Mouse (Mus musculus) bone marrow macrophage, adult 2 months (primary cell): ENCODE results near the gene Cbwd1.

Experiments
- CTCF ChIP-seq: IDR thresholded peaks from 2 replicates; pipeline ENCODE4 v1.5.1; 2012; ENCODE audit warnings: low read depth, mild to moderate bottlenecking, low read length, moderate library complexity
- POLR2A ChIP-seq: IDR thresholded peaks from 2 replicates; pipeline ENCODE4 v1.6.1; 2012; ENCODE audit warnings: mild to moderate bottlenecking, low read depth, low read length, borderline replicate concordance

GRCm38 (mm10) chr19:24972701-24973390, 11.4 kb upstream of the Cbwd1 start:
- TF ChIP-seq POLR2A: no peak
- no peak for TF ChIP-seq CTCF
